Mouse (Mus musculus) left cerebral cortex, adult 2 months (tissue): ENCODE data around the gene Zfp839. TPM values are rescaled to one million over a fixed set of nuclear protein-coding genes. Genes with fewer than 3 reads are reported as not detected.

Source experiments
- DNase-seq, 2 experiments: peaks; one replicate each; pipeline ENCODE4 v3.0.0; 2021 to 2022; ENCODE audit warnings: low spot score in 2 of 2, mixed read lengths in 1 of 2; ENCODE audit errors: extremely low spot score in 1 of 2
- H3K27ac ChIP-seq: fragments of 200-600 bp; 2 replicates; pipeline ENCODE4 v1.8.1; 2022
- H3K4me3 ChIP-seq: fragments of 200-600 bp; 2 replicates; pipeline ENCODE4 v1.8.1; 2022
- CTCF ChIP-seq: fragments of 200-600 bp; IDR thresholded peaks from 2 replicates; pipeline ENCODE4 v1.8.1; 2022; ENCODE audit warnings: antibody characterized with exemption, mild to moderate bottlenecking, moderate library complexity
- intact Hi-C: fragments of 180-260 bp; cut with DNase I; formaldehyde crosslinking; loops from one replicate; pipeline ENCODE4 v1.15.1; 2025
- total RNA-seq, 2 experiments: library from RNA; stranded (reverse); gene quantifications; 2 replicates each; pipeline ENCODE4 v1.2.3; 2021

Zfp839 gene
- total RNA-seq, 2 experiments from 2014 or later = 11.4 to 12.3 TPM

DNA sequence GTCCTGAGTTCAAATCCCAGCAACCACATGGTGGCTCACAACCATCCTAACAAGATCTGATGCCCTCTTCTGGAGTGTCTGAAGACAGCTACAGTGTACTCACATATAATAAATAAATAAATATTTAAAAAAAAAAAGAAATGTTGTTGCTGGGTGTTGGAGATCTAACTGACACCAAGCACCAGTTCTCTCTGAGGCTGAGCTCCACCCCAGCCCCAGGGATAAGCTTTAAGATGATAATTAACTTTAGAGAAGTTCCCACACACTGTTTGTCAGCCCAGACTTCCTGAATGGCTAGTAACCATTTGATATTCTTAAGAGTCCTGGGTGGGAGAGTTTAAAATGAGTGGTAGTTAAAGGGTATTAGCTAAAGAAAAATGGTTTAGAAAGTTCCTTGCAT is 10.2 kb downstream of the Zfp839 start:
- intact Hi-C loops = no loop called here
- no peak overlapping the region; the same call in 1 of the 2 replicates for H3K27ac ChIP-seq
- TF ChIP-seq CTCF = no peak
- H3K4me3 ChIP-seq = no peak overlapping the region
- no peak for DNase-seq

DNA sequence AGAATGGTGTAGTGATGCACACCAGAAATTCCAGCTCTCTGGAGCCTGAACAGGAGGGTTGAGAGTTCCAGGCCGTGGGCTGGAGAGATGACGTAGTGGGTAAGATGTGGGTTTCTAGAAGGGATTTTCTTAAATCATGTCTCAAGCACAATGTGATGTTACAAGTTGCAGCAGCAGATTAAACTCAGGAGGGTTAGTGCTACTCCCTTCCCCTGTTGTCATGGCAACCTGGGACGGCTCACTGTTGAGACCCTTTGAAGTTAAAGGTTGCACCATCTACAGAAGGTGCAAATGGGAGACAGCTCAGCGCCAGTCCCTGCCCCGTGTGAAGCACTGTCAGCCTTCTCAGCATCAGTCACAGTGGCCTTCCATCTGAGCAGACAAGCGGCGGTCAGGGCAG is 11.2 kb downstream of the Zfp839 start:
- DNase-seq = no peak
- Histone ChIP-seq H3K4me3 (no peak overlapping the region), H3K27ac (no peak overlapping the region; the same call in 1 of the 2 replicates)
- intact Hi-C loops = no loop called here
- no peak for TF ChIP-seq CTCF

DNA sequence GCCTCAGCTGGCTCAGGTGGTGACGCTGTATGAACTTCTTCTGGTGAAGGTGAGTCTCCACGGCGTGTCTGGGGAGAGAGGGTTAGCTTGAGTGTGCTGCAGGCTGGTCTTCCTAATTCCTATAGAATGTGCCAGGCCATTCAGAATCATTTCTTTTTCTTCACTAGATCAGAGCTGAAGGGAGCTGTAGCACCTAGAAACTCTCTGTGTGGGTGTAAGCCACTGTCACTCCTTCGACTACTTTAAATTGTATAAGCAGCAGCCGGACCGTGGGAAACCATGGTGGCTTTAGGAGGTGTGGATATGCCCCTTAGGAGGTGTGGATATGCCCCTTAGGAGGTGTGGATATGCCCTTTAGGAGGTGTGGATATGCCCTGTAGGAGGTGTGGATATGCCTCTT is 14.0 kb downstream of the Zfp839 start:
- no peak for DNase-seq
- intact Hi-C loops = no loop called here
- H3K27ac ChIP-seq = peak overlapping the region; percentile 38
- TF ChIP-seq CTCF = no peak
- no peak overlapping the region for H3K4me3 ChIP-seq

DNA sequence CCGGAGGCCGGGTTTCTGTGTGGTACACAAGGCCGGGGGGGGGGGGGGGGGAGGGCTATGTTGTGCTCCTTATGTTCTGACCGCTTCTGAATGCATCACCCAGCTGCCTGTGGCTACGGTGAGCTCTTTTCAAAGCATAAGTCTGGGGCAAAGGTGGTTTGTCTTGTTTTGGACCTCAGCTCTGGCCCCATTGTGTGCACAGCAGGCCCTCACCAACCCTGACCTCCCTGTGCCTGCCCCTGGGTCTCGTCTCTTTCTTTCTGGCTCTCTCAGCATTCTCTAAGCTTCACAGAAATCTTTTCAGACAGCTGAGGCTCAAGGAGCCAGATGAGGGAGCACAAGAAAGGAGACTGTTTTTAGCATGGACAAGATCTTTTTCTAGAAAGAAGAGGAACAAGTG is 15.5 kb downstream of the Zfp839 start:
- DNase-seq = no peak
- Histone ChIP-seq H3K27ac (peak overlapping the region; percentile 72), H3K4me3 (no peak overlapping the region)
- TF ChIP-seq CTCF = no peak
- intact Hi-C loops = no loop called here

DNA sequence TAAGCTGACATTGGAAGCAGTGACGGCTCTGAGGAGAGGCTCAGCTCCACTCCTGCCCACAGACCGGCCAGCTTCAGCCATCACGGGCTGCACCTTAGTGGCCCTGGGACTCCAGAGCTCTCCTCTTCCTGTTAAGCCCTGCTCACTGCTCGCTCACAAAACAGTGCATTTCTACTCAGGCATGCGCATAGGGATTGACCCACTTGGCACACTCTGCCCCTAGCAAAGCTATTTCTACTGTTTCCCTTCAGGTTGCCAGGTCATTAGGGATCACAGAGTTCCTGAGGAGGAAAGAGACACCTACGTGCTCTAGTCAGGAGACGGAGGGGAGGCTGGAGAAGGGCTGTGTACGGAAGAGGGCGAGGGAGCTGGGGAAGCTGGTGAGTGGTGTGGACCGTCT is 15.9 kb downstream of the Zfp839 start:
- peak overlapping the region; percentile 72 for H3K27ac ChIP-seq
- TF ChIP-seq CTCF = no peak
- H3K4me3 ChIP-seq = no peak overlapping the region
- no peak for DNase-seq
- intact Hi-C loops = no loop called here

DNA sequence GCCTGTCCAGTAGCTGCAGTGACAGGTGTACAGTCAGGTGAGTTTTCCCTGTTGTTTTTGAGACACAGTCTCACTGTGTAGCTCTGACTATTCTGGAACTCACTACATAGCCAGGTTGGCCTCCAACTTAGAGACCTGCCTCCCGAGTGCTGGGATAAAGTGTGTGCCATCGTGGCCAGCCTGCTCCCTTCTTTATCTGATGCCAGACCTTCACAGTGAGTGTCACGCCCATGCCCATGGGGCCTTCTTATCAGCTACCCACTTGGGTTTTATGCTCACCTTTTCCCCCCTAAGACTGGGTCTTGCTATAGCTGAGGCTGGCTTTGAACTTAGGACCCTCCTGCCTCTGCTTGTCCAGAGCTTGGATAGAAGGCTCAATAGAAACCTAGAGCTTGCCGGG is 20.1 kb downstream of the Zfp839 start:
- DNase-seq = no peak
- TF ChIP-seq CTCF = no peak
- Histone ChIP-seq H3K27ac (no peak overlapping the region), H3K4me3 (no peak overlapping the region)
- intact Hi-C loops = no loop called here

DNA sequence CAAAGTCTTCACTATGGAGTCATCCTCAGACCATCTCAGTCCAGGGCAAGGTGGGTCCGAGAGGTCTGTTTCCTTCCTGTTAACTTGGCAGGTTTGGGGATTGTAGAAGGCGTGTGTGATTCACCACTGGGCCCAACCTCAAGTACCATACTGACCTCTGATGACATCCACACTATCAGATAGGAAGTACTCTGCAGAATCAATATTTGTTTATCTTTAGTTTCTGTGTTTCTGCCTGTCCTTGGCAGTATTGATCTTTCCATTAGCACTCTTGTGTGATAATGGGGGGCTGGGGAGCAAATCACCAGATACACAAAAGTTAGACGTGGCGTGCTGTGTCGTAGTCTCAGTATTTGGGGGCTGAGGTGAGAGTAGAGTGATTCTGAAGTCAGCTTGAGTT is 21.2 kb downstream of the Zfp839 start:
- no peak for TF ChIP-seq CTCF
- no peak for DNase-seq
- intact Hi-C loops = no loop called here
- Histone ChIP-seq H3K4me3 (no peak overlapping the region), H3K27ac (no peak overlapping the region)

DNA sequence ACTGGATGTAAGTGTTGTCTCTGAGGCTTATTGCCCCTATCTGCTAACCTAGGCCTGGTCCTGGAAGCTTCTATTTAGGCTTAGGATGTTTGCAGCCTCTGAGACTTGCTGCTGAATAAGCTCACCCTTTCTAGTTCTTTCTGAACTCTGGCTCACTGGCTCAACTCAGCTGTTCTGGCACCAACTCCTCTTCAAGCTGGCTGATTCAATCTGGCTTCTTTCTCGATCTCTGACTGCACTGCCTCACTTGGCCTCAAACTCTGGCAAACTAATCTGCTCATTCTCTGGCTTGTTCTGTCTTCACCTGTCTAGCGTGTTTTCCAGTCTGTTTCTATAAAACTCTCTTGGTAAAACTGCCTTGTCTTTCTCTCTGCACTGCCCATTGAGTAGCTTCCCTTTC is 25.3 kb downstream of the Zfp839 start:
- no peak for TF ChIP-seq CTCF
- intact Hi-C loops = no loop called here
- Histone ChIP-seq H3K27ac (no peak overlapping the region), H3K4me3 (no peak overlapping the region)
- no peak for DNase-seq

DNA sequence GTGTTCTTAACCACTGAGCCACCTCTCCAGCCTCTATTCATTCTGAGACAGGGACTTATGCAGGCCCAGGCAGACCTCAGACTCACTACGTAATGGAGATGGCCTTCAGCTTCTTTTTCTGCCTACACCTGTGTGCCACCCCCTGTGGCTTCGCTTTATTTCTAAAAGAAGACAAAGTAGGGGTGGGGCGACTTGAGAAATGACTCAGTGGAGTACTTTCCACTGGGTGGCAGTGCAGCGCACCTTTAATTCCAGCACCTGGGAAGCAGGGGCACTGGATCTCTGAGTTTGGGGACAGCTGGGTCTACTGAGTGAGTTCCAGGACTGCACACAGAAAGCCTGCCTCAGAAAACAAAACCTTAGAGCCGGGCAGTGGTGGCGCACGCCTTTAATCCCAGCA is 32.2 kb downstream of the Zfp839 start:
- Histone ChIP-seq H3K4me3 (no peak overlapping the region), H3K27ac (no peak overlapping the region)
- TF ChIP-seq CTCF = peak; percentile 35
- no peak for DNase-seq
- intact Hi-C loops = no loop called here

DNA sequence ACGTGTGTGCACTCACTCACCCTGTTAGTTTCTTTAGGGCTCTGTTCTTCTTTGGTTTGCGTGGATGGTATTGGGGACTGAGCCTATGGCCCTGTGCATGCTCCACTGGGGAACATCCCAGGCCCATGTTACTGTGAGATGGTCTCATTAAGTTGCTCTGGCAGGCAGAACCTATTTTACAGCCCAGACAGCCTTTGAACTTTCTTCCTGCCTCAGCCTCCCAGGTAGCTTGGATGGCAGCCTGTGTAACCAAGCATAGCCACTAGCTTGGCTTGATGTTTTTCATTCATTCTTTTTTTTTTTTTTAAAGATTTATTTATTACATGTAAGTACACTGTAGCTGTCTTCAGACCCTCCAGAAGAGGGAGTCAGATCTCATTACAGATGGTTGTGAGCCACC is 35.2 kb downstream of the Zfp839 start:
- no peak for DNase-seq
- no peak overlapping the region for H3K4me3 ChIP-seq
- intact Hi-C loops = no loop called here
- H3K27ac ChIP-seq = no peak overlapping the region
- no peak for TF ChIP-seq CTCF

DNA sequence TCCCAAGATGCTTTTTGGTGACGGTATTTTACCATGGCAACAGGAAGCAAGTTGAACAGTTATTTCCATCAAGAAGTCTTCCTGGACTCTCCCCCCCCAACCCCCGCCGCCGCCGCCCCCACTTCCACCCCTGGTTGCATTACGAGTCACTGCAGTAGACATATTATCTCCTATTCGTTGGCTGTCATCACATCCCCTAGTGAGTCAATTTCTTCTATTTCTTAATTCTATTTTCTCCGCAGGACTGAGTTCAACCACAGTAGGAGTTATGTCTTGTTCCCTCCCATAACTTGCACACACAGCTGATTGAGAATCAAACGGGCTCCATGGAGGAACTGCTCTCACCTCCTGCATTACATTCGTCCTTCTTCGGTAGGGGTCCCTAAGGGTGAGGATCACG is 38.1 kb downstream of the Zfp839 start:
- intact Hi-C loops = loop anchor here (2.0 kb wide), 1 partner anchor 37 kb away; the partner anchor contains the start of gene Zfp839
- no peak for DNase-seq
- H3K27ac ChIP-seq = peak overlapping the region; percentile 96
- no peak for TF ChIP-seq CTCF
- H3K4me3 ChIP-seq = peak overlapping the region; percentile 96

DNA sequence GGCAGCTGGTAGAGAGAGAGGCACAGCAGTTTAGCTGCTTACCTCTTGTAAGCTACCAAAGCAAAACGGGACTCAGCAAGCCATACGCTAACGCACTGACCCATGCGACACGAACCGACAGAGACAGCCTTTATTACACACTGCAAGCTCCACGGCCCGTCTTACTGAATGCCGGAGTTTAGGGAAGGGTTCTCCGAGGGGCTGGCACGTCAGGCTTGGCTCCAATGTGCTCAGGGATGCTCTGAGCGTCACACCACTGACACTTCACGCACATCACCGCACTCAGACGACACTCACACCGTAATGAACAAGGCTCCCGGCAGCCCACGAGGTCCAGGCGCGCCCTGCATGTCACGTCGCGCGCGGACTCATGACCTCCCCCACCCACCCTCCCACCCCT is 38.6 kb downstream of the Zfp839 start:
- DNase-seq = peak in 1 of 2 experiments; percentile 41
- no peak for TF ChIP-seq CTCF
- Histone ChIP-seq H3K4me3 (peak overlapping the region; percentile 96), H3K27ac (peak overlapping the region; percentile 96)
- intact Hi-C loops = loop anchor here (1.0 to 2.0 kb wide), 2 partner anchors 22 to 38 kb away; partner anchors contain the start of gene Zfp839
